Mouse (Mus musculus) adrenal gland, postnatal 4 days (tissue): Measurements from ENCODE around the gene B4galnt3. TPM values are rescaled to one million over a fixed set of nuclear protein-coding genes. Genes with fewer than 3 reads are reported as not detected.

Experiments
- DNase-seq, 2 experiments: peaks; one replicate each; pipeline ENCODE4 v3.0.0; 2021 to 2022; ENCODE audit warnings: low spot score in 2 of 2, mixed read lengths in 2 of 2
- total RNA-seq, 2 experiments: library from RNA; stranded (reverse); gene quantifications; 2 replicates each; pipeline ENCODE4 v1.2.3; 2021

Gene B4galnt3
- total RNA-seq, 2 experiments from 2014 or later: 6.7 to 8.7 TPM

- DNase-seq: no peak
Observed at GRCm38 (mm10) chr6:120187587-120188176, 106.7 kb downstream of the B4galnt3 start.

- no peak for DNase-seq
Observed at GRCm38 (mm10) chr6:120186594-120186993, 107.8 kb downstream of the B4galnt3 start.

- no peak for DNase-seq
Observed at GRCm38 (mm10) chr6:120185756-120186155, 108.6 kb downstream of the B4galnt3 start.

GRCm38 (mm10) chr6:120185012-120185730 is 109.2 kb downstream of the B4galnt3 start:
- DNase-seq: no peak

GRCm38 (mm10) chr6:120183771-120184170 is 110.6 kb downstream of the B4galnt3 start:
- DNase-seq: no peak

- no peak for DNase-seq
Observed at GRCm38 (mm10) chr6:120182160-120182559, 112.2 kb downstream of the B4galnt3 start.

- DNase-seq: no peak
Observed at GRCm38 (mm10) chr6:120180492-120180891, 113.9 kb downstream of the B4galnt3 start.

GRCm38 (mm10) chr6:120179756-120180206 is 114.6 kb downstream of the B4galnt3 start:
- DNase-seq: no peak

GRCm38 (mm10) chr6:120179044-120179755 is 115.2 kb downstream of the B4galnt3 start:
- DNase-seq: no peak

GRCm38 (mm10) chr6:120175650-120176049 is 118.7 kb downstream of the B4galnt3 start:
- no peak for DNase-seq

GRCm38 (mm10) chr6:120174602-120175115 is 119.7 kb downstream of the B4galnt3 start:
- no peak for DNase-seq

- DNase-seq: no peak
Observed at GRCm38 (mm10) chr6:120174028-120174601, 120.2 kb downstream of the B4galnt3 start.

GRCm38 (mm10) chr6:120172294-120173017 is 121.9 kb downstream of the B4galnt3 start:
- DNase-seq: no peak

GRCm38 (mm10) chr6:120167574-120167973 is 126.8 kb downstream of the B4galnt3 start:
- no peak for DNase-seq

GRCm38 (mm10) chr6:120164765-120165164 is 129.6 kb downstream of the B4galnt3 start:
- no peak for DNase-seq

- no peak for DNase-seq
Observed at GRCm38 (mm10) chr6:120162928-120163327, 131.4 kb downstream of the B4galnt3 start.

GRCm38 (mm10) chr6:120159133-120159901 is 135.0 kb downstream of the B4galnt3 start:
- DNase-seq: no peak

- DNase-seq: no peak
Observed at GRCm38 (mm10) chr6:120157479-120157878, 136.9 kb downstream of the B4galnt3 start.

GRCm38 (mm10) chr6:120155510-120155909 is 138.8 kb downstream of the B4galnt3 start:
- DNase-seq: no peak
